Mouse (Mus musculus) ES-E14 (cell line): ENCODE results near the gene 9930021J03Rik.

Experiments
- CHD2 ChIP-seq: IDR thresholded peaks from 2 replicates; pipeline ENCODE4 v1.6.1; 2014; ENCODE audit warnings: mild to moderate bottlenecking, low read depth, low read length, inconsistent platforms
- MAFK ChIP-seq: IDR thresholded peaks from 2 replicates; pipeline ENCODE4 v1.6.1; 2014; ENCODE audit warnings: mild to moderate bottlenecking, low read depth, low read length, inconsistent platforms; ENCODE audit not compliant: insufficient read depth
- ZC3H11A ChIP-seq: IDR thresholded peaks from 2 replicates; pipeline ENCODE4 v1.6.1; 2012; ENCODE audit warnings: low read depth, mild to moderate bottlenecking, inconsistent platforms, low read length, borderline replicate concordance
- ZNF384 ChIP-seq: IDR thresholded peaks from 2 replicates; pipeline ENCODE4 v1.6.1; 2012; ENCODE audit warnings: low read depth, low read length, inconsistent platforms

GRCm38 (mm10) chr19:29739608-29740007, 66.2 kb downstream of the 9930021J03Rik start:
- TF ChIP-seq MAFK (no peak), ZNF384 (no peak), CHD2 (no peak), ZC3H11A (no peak)
